Mouse (Mus musculus) hindbrain, embryonic 10.5 days (tissue): ENCODE results near the gene Pcsk5. TPM values are rescaled to one million over a fixed set of nuclear protein-coding genes. Genes with fewer than 3 reads are reported as not detected.

Experiments used
- DNase-seq: peaks from one replicate; pipeline ENCODE4 v3.0.0-alpha.2; 2017; ENCODE audit warnings: low spot score
- H3K27ac ChIP-seq: fragments of 300-500 bp; sonication (generic); 2 replicates; pipeline ENCODE4 v1.5.1; 2016; ENCODE audit warnings: mild to moderate bottlenecking, moderate library complexity
- H3K27me3 ChIP-seq: fragments of 300-500 bp; sonication (generic); 2 replicates; pipeline ENCODE4 v1.6.1; 2016; ENCODE audit warnings: mild to moderate bottlenecking; ENCODE audit not compliant: poor library complexity, insufficient read depth, severe bottlenecking
- H3K36me3 ChIP-seq: fragments of 300-500 bp; sonication (generic); 2 replicates; pipeline ENCODE4 v1.6.1; 2016; ENCODE audit warnings: mild to moderate bottlenecking, moderate library complexity
- H3K4me1 ChIP-seq: fragments of 300-500 bp; sonication (generic); replicated peaks from 2 replicates; pipeline ENCODE4 v1.6.1; 2016; ENCODE audit warnings: mild to moderate bottlenecking
- H3K4me3 ChIP-seq: fragments of 300-500 bp; sonication (generic); 2 replicates; pipeline ENCODE4 v1.5.1; 2016; ENCODE audit warnings: mild to moderate bottlenecking, moderate library complexity
- H3K9me3 ChIP-seq: fragments of 300-500 bp; sonication (generic); 2 replicates; pipeline ENCODE4 v1.6.1; 2016; ENCODE audit warnings: mild to moderate bottlenecking, moderate library complexity
- WGBS: fragments of 180-500 bp; shearing (Covaris S2); methylation state at CpG from one replicate; pipeline ENCODE4 v1.1.7; 2016; 5-methylcytosine and 5-hydroxymethylcytosine counted together
- polyA plus RNA-seq: library from polyadenylated mRNA; unstranded; fragments of >200 nt; fragmentation: Nextera tagmentation; extraction: Ambion mirVana; gene quantifications from 2 replicates; pipeline ENCODE4 v1.2.1, GENCODE M21; 2016

Pcsk5 gene
- polyA plus RNA-seq, 1 experiment from 2014 or later, result 7.5 TPM

DNA sequence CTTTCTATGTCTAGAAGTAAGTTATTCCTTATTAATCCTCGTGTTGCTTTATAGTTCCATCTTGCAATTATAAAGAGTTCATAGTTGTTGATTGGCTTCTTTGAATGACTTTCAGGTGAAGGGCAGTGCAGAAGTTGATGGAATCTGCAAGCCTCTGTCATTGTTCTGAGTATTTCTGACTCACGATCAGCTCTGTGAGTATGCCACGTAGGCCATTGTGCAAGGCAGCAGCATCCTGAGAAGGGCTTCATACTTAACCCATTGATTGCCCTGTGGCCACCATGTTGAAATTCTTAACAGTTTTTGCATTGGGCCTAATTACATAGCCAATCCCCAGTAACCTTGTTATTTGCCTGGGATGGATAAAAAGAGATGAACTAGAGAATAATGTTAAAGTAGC, 428.1 kb downstream of the Pcsk5 start:
- Histone ChIP-seq H3K27ac (no peak overlapping the region), H3K27me3 (no peaks in the 10 kb centered on the region), H3K36me3 (no peaks in the 10 kb centered on the region), H3K4me3 (no peak overlapping the region), H3K4me1 (no peaks in the 10 kb centered on the region), H3K9me3 (peaks cover 10% of the 10 kb centered on the region; the same call in 1 of the 2 replicates)
- DNase-seq, result no peak
- 68% methylated on average over 3 of the region's 3 CpGs for WGBS

- Histone ChIP-seq H3K9me3 (peaks cover 10% of the 10 kb centered on the region; the same call in 1 of the 2 replicates), H3K27ac (no peak overlapping the region), H3K4me3 (no peak overlapping the region), H3K4me1 (no peaks in the 10 kb centered on the region), H3K36me3 (no peaks in the 10 kb centered on the region), H3K27me3 (no peaks in the 10 kb centered on the region)
- no peak for DNase-seq
Observed at GRCm38 (mm10) chr19:17408591-17408990, 428.8 kb downstream of the Pcsk5 start.

DNA sequence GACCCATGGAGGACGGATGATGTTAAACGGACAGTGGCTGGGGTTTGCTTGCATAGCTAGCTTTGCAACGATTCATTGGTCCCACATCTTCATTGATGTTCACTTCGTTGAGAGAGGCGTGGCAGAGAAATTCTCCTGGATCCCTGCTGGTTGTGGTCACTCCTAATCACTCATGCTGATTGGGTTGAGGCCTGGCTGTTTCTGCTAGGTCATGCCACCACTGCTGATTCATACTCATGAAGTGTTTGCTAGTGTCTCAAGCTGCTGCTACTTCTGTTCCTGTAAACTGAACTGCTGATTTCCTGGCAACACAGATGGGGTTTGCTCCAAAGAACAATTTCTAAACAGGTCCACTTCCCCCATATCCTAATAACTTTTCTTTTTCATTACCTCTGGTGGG, 430.6 kb downstream of the Pcsk5 start:
- 91% methylated on average over 5 of the region's 5 CpGs for WGBS
- no peaks in the 10 kb centered on the region for H3K4me1 ChIP-seq
- H3K9me3 ChIP-seq, result peaks cover 10% of the 10 kb centered on the region; the same call in 1 of the 2 replicates
- no peaks in the 10 kb centered on the region for H3K36me3 ChIP-seq
- H3K27ac ChIP-seq, result no peak overlapping the region
- no peaks in the 10 kb centered on the region for H3K27me3 ChIP-seq
- H3K4me3 ChIP-seq, result no peak overlapping the region
- DNase-seq, result no peak

- Histone ChIP-seq H3K4me3 (no peak overlapping the region), H3K27ac (no peak overlapping the region), H3K9me3 (peaks cover 10% of the 10 kb centered on the region; the same call in 1 of the 2 replicates), H3K27me3 (no peaks in the 10 kb centered on the region), H3K36me3 (peaks cover 26% of the 10 kb centered on the region), H3K4me1 (no peaks in the 10 kb centered on the region)
- WGBS, result 85% methylated on average over 4 of the region's 4 CpGs
- no peak for DNase-seq
Observed at GRCm38 (mm10) chr19:17403175-17403574, 434.3 kb downstream of the Pcsk5 start.

- H3K9me3 ChIP-seq, result no peaks in the 10 kb centered on the region
- H3K27me3 ChIP-seq, result no peaks in the 10 kb centered on the region
- no peaks in the 10 kb centered on the region for H3K4me1 ChIP-seq
- peaks cover 41% of the 10 kb centered on the region for H3K36me3 ChIP-seq
- WGBS, result 90% methylated on average over 4 of the region's 4 CpGs
- H3K27ac ChIP-seq, result no peak overlapping the region
- no peak for DNase-seq
- H3K4me3 ChIP-seq, result no peak overlapping the region
Observed at GRCm38 (mm10) chr19:17400571-17400970, 436.9 kb downstream of the Pcsk5 start.

- peaks cover 41% of the 10 kb centered on the region for H3K36me3 ChIP-seq
- DNase-seq, result no peak
- peaks cover 5% of the 10 kb centered on the region for H3K4me1 ChIP-seq
- 92% methylated on average over 4 of the region's 4 CpGs for WGBS
- no peak overlapping the region for H3K4me3 ChIP-seq
- H3K9me3 ChIP-seq, result no peaks in the 10 kb centered on the region
- H3K27ac ChIP-seq, result no peak overlapping the region
- H3K27me3 ChIP-seq, result no peaks in the 10 kb centered on the region
Observed at GRCm38 (mm10) chr19:17399965-17400364, 437.5 kb downstream of the Pcsk5 start.

DNA sequence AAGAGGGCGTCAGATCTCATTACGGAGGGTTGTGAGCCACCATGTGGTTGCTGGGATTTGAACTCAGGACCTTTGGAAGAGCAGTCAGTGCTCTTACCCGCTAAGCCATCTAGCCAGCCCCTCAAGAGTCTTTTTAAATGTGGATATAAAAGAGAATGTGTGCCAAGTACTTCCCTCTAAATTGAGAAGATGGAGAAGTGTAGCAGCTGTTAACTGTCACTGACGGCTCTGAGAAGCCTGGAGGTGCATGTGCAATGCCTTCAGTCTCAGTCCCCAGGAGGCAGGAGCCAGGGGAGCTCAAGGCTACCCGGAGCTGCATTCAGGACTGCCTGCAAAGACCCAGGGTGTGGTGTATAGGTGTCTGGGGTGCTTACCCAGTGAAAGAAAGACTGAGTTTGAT, 439.5 kb downstream of the Pcsk5 start:
- peaks cover 9% of the 10 kb centered on the region for H3K4me1 ChIP-seq
- WGBS, result 79% methylated on average over 5 of the region's 5 CpGs
- no peak overlapping the region for H3K27ac ChIP-seq
- H3K4me3 ChIP-seq, result no peak overlapping the region
- DNase-seq, result no peak
- H3K9me3 ChIP-seq, result no peaks in the 10 kb centered on the region
- peaks cover 7% of the 10 kb centered on the region for H3K27me3 ChIP-seq
- peaks cover 41% of the 10 kb centered on the region for H3K36me3 ChIP-seq

DNA sequence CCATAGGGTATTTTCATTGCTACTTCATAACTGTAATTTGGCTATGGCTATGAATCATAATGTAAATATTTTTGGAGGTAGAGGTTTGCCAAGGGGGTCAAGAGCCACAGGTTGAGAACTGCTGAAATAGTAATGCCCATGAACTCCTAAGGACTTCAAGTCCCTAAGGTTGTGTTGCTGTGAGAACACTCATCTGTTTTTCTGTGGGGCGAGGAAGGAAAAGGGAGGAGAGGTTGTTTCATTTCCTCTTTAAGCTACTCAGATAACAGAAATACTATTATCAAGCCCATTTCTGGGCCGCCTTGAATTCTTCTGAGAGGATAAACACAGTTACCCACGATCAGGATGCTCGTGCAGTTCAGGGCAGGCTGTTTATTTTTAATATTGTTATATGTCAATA, 440.6 kb downstream of the Pcsk5 start:
- no peak for DNase-seq
- H3K27me3 ChIP-seq, result peaks cover 18% of the 10 kb centered on the region
- peaks cover 41% of the 10 kb centered on the region for H3K36me3 ChIP-seq
- H3K4me1 ChIP-seq, result peaks cover 9% of the 10 kb centered on the region
- no peaks in the 10 kb centered on the region for H3K9me3 ChIP-seq
- no peak overlapping the region for H3K27ac ChIP-seq
- WGBS, result 88% methylated on average over 4 of the region's 4 CpGs
- no peak overlapping the region for H3K4me3 ChIP-seq

DNA sequence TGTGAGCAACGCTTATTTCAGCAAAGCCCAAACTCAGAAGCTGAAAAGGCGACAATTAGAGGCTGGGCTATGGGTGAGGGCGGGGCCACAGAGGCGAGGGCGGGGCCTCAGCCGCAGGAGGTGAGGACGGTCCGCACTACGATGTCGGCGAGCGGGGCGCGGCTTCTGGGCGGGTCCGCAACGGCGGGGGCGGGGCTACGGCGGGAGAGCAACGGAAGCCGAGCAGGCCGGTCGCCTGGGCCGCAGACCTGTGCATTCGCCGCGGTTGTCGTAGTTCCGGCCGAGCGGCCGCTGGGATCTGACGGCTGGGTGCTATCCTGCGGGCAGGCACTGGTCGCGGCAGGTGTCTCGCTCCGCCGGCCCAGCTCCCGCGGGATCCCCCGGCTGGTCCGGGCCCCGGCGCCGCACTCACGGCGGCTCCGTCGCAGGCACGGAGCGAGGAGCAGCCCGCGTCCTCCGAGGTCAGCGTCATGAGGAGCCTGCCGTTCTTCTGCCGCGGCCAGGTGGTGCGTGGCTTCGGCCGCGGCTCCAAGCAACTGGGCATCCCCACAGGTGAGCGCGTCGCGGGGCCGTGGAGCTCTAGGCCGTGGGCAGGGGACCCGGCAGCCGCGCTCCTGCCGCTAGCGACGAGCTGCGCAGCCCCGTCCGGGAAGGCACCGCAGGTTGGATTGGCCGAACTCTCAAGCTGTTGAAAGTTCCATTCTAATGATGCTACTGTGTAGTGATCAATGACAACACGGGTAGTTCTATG, 443.4 kb downstream of the Pcsk5 start, which contains the start of gene Rfk:
TSS of gene Rfk (plus strand) at position 203 of the 751 bp plus-strand sequence.
- WGBS, result under 1% methylated on average over 83 of the region's 83 CpGs
- H3K9me3 ChIP-seq, result no peaks in the 10 kb centered on the region
- H3K27ac ChIP-seq, result peak within 1 kb of the TSS; percentile 88
- H3K4me3 ChIP-seq, result peak within 1 kb of the TSS; percentile 70
- peaks cover 21% of the 10 kb centered on the region for H3K27me3 ChIP-seq
- H3K36me3 ChIP-seq, result peaks cover 23% of the 10 kb centered on the region
- peaks cover 9% of the 10 kb centered on the region for H3K4me1 ChIP-seq
- peak; percentile 94 for DNase-seq

- 16% methylated on average over 3 of the region's 3 CpGs for WGBS
- H3K27ac ChIP-seq, result no peak overlapping the region
- H3K27me3 ChIP-seq, result peaks cover 21% of the 10 kb centered on the region
- no peak for DNase-seq
- H3K9me3 ChIP-seq, result no peaks in the 10 kb centered on the region
- H3K4me1 ChIP-seq, result peaks cover 9% of the 10 kb centered on the region
- H3K4me3 ChIP-seq, result no peak overlapping the region
- H3K36me3 ChIP-seq, result peaks cover 12% of the 10 kb centered on the region; the same call in 1 of the 2 replicates
Observed at GRCm38 (mm10) chr19:17392866-17393265, 444.6 kb downstream of the Pcsk5 start.

GRCm38 (mm10) chr19:17388404-17388803, 449.0 kb downstream of the Pcsk5 start:
- Histone ChIP-seq H3K4me1 (peaks cover 4% of the 10 kb centered on the region; the same call in 1 of the 2 replicates), H3K27me3 (peaks cover 19% of the 10 kb centered on the region), H3K4me3 (no peak overlapping the region), H3K36me3 (no peaks in the 10 kb centered on the region), H3K9me3 (no peaks in the 10 kb centered on the region), H3K27ac (no peak overlapping the region)
- WGBS, result 26% methylated on average over 2 of the region's 2 CpGs
- no peak for DNase-seq

DNA sequence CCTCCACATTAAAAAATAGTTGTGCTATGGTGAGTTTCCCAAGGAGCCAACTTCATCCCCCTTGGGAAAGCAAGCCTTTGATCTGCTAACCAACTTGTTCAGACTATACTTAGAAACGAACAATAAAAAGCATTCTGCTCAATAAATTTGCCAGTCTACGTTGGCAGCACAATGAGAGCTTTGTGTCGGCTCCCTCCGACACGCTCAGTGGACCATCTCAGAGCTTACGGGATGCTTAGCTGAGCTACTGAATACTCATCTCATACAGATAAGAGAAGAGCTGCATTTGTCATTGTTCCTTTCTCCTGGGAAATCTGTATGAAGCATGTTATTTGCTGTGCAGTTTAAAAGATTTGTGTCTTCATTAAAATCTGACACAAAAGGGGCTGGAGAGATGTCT, 451.0 kb downstream of the Pcsk5 start:
- peaks cover 4% of the 10 kb centered on the region; the same call in 1 of the 2 replicates for H3K4me1 ChIP-seq
- H3K4me3 ChIP-seq, result no peak overlapping the region
- DNase-seq, result peak; percentile 10
- no peaks in the 10 kb centered on the region; the same call in 1 of the 2 replicates for H3K27me3 ChIP-seq
- H3K36me3 ChIP-seq, result no peaks in the 10 kb centered on the region
- WGBS, result 29% methylated on average over 6 of the region's 6 CpGs
- H3K9me3 ChIP-seq, result no peaks in the 10 kb centered on the region
- H3K27ac ChIP-seq, result no peak overlapping the region

DNA sequence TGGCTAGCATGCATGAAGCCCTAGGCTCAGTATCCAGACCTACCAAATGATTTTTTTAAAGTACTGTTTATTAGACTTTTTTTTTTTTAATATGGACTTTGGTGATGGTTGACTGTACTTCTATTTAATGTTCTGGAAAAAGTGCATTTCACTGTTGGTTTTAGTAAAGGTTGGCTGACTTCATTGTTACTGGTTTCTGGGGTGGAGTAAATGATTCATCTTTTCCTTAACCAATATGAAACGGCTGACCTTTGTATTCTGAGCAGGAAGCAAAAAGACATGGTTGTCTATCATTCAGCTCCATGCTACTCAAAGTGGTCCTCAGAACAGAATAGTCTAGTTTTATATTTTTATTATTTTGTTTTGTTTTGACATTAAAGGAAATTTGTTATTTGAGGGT, 452.0 kb downstream of the Pcsk5 start:
- WGBS, result 54% methylated on average over 1 of the region's 1 CpGs

More for the DNA sequence above, 452.0 kb downstream of the Pcsk5 start:
- no peak overlapping the region for H3K4me3 ChIP-seq
- no peaks in the 10 kb centered on the region for H3K36me3 ChIP-seq
- no peak for DNase-seq
- H3K9me3 ChIP-seq, result no peaks in the 10 kb centered on the region
- H3K27ac ChIP-seq, result no peak overlapping the region
- H3K27me3 ChIP-seq, result no peaks in the 10 kb centered on the region; the same call in 1 of the 2 replicates
- peaks cover 4% of the 10 kb centered on the region; the same call in 1 of the 2 replicates for H3K4me1 ChIP-seq
